Mouse (Mus musculus) neural tube, embryonic 11.5 days (tissue): ENCODE data around the gene Pigl. TPM values are rescaled to one million over a fixed set of nuclear protein-coding genes. Genes with fewer than 3 reads are reported as not detected.
"Not testable (repeated sequence)": the region's sequence is repeated elsewhere in the genome, so short reads cannot be mapped to it uniquely, and the experiment has no call there.

Experiments used
- ATAC-seq: fragments of 200-750 bp; cut with Nextera tagmentation; 2 replicates; pipeline ENCODE4 v1.8.0; 2017; ENCODE audit warnings: moderate number of reproducible peaks, mild to moderate bottlenecking, moderate TSS enrichment, moderate library complexity; ENCODE audit not compliant: insufficient read depth, low FRiP score, low TSS enrichment
- DNase-seq: peaks from one replicate; pipeline ENCODE4 v3.0.0-alpha.2; 2015; ENCODE audit warnings: low spot score
- H3K27ac ChIP-seq: fragments of 300-500 bp; sonication (generic); 2 replicates; pipeline ENCODE4 v1.5.1; 2014; ENCODE audit warnings: low read depth, mild to moderate bottlenecking, low read length
- H3K27me3 ChIP-seq: fragments of 300-500 bp; sonication (generic); 2 replicates; pipeline ENCODE4 v1.6.1; 2014; ENCODE audit warnings: mild to moderate bottlenecking, low read length, mixed read lengths; ENCODE audit not compliant: control insufficient read depth, insufficient read depth
- H3K36me3 ChIP-seq: fragments of 300-500 bp; sonication (generic); 2 replicates; pipeline ENCODE4 v1.6.1; 2014; ENCODE audit warnings: mild to moderate bottlenecking, low read length, moderate library complexity, mixed read lengths; ENCODE audit not compliant: control insufficient read depth, insufficient read depth
- H3K4me1 ChIP-seq: fragments of 300-500 bp; sonication (generic); 2 replicates; pipeline ENCODE4 v1.6.1; 2014; ENCODE audit warnings: low read length, mixed read lengths; ENCODE audit not compliant: control insufficient read depth, insufficient read depth
- H3K4me2 ChIP-seq: fragments of 300-500 bp; sonication (generic); 2 replicates; pipeline ENCODE4 v1.6.1; 2014; ENCODE audit warnings: low read depth, mild to moderate bottlenecking, moderate library complexity
- H3K4me3 ChIP-seq: fragments of 300-500 bp; sonication (generic); 2 replicates; pipeline ENCODE4 v1.5.1; 2014; ENCODE audit warnings: low read depth, low read length
- H3K9ac ChIP-seq: fragments of 300-500 bp; sonication (generic); 2 replicates; pipeline ENCODE4 v1.6.1; 2014; ENCODE audit warnings: mild to moderate bottlenecking, low read length
- H3K9me3 ChIP-seq: fragments of 300-500 bp; sonication (generic); 2 replicates; pipeline ENCODE4 v1.6.1; 2016; ENCODE audit warnings: low read length; ENCODE audit not compliant: control insufficient read depth
- WGBS: fragments of 180-500 bp; shearing (Covaris S2); extraction: QIAGEN DNeasy Blood & Tissue Kit; methylation state at CpG from one replicate; pipeline ENCODE4 v1.1.7; 2014; 5-methylcytosine and 5-hydroxymethylcytosine counted together
- polyA plus RNA-seq: library from polyadenylated mRNA; unstranded; fragments of >200 nt; fragmentation: Nextera tagmentation; extraction: Ambion mirVana; gene quantifications from 2 replicates; pipeline ENCODE4 v1.2.1, GENCODE M21; 2014

Pigl gene
- polyA plus RNA-seq, 1 experiment from 2014 or later = 15.3 TPM

DNA sequence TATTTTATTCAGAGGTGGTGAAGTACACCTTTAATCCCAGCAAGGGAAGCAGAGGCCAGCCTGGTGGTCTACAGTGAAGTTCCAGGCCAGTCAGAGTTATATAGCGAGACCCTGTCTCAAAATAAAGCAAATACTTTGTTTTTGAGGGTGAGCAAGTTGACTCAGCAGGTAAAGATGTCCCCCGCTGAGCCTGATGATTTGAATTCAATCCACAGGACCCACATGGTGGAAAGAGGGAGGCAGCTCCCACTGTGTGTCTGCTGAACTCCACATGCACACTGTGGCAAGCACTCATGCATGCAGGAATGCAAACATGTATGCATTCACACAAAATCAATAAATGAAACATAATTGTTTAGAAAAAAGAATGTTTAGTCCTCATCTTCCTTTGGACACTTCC, 40.5 kb downstream of the Pigl start:
- no peaks in the 10 kb centered on the region for H3K27me3 ChIP-seq
- peaks cover 6% of the 10 kb centered on the region for H3K4me1 ChIP-seq
- no peak for ATAC-seq
- no peak for DNase-seq
- no peak overlapping the region for H3K4me3 ChIP-seq
- H3K9me3 ChIP-seq = no peaks in the 10 kb centered on the region
- H3K27ac ChIP-seq = no peak overlapping the region
- H3K4me2 ChIP-seq = no peak overlapping the region
- H3K36me3 ChIP-seq = no peaks in the 10 kb centered on the region
- 91% methylated on average over 2 of the region's 2 CpGs for WGBS
- no peak overlapping the region for H3K9ac ChIP-seq

DNA sequence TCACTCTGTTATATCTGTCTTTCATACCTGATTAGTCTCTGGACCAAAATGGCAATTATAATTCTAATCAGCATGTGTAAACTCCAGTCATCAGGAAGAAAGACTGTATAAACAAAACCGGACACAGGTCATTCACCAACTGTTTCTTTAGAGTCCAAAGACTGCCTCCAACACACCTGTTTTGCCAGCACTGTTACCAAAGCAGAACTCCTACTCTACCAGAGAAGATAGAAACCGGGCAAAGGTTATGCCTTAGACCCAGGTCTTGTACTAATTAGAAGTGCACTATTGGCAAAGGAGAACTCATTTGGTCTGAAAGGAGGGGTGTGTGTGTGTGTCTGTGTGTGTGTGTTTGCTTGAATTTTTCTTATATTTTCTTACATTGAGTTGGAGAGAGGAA, 42.3 kb downstream of the Pigl start:
- no peak overlapping the region for H3K9ac ChIP-seq
- no peak for DNase-seq
- no peaks in the 10 kb centered on the region for H3K9me3 ChIP-seq
- H3K4me3 ChIP-seq = no peak overlapping the region
- no peaks in the 10 kb centered on the region for H3K27me3 ChIP-seq
- H3K4me1 ChIP-seq = no peaks in the 10 kb centered on the region
- H3K27ac ChIP-seq = no peak overlapping the region
- ATAC-seq = no peak
- H3K36me3 ChIP-seq = no peaks in the 10 kb centered on the region
- WGBS = 90% methylated on average over 2 of the region's 2 CpGs
- H3K4me2 ChIP-seq = no peak overlapping the region

DNA sequence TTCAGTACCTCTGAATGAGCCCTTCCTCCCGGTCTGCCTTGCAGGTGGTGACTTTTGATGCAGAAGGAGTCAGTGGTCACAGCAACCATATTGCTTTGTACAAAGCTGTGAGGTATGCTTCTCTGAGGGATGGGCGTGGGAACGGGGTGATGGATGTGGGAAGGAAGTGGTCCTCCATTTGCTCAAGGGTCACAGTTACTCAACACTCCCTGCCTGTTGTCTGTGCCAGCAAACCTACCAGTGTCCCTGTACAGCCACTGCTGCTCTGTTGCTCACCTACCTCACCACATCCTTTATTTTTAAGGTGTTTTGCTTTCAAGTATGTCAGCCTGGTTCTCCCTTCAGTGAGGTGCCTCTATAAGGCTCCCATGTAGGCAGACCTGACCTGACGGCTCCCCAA, 49.4 kb downstream of the Pigl start:
- Histone ChIP-seq H3K36me3 (no peaks in the 10 kb centered on the region), H3K4me1 (no peaks in the 10 kb centered on the region), H3K9me3 (no peaks in the 10 kb centered on the region), H3K4me2 (no peak overlapping the region), H3K27me3 (no peaks in the 10 kb centered on the region), H3K9ac (no peak overlapping the region), H3K27ac (no peak overlapping the region), H3K4me3 (no peak overlapping the region)
- WGBS = 76% methylated on average over 4 of the region's 4 CpGs
- DNase-seq = no peak
- ATAC-seq = no peak

DNA sequence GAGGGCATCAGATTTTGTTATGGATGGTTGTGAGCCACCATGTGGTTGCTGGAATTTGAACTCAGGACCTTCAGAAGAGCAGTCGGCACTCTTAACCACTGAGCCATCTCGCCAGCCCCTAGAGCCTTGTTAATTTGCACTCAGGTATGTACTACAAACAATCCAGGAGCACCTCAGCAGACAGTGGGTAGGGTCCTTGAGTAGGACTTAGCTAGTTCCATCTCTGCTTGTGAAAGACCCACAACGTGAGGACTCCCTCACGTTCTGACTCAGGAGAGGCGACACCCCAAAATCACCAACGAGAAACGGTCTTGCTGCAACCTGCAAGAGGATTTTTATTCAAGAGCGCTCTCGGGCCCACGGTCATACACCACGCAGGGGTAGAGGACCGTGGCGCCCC, 50.1 kb downstream of the Pigl start:
- H3K27ac ChIP-seq, DNase-seq, H3K4me3 ChIP-seq, H3K36me3 ChIP-seq, ATAC-seq, H3K4me1 ChIP-seq, H3K27me3 ChIP-seq, H3K4me2 ChIP-seq, H3K9ac ChIP-seq, H3K9me3 ChIP-seq: not testable (repeated sequence)
- 95% methylated on average over 13 of the region's 13 CpGs for WGBS

DNA sequence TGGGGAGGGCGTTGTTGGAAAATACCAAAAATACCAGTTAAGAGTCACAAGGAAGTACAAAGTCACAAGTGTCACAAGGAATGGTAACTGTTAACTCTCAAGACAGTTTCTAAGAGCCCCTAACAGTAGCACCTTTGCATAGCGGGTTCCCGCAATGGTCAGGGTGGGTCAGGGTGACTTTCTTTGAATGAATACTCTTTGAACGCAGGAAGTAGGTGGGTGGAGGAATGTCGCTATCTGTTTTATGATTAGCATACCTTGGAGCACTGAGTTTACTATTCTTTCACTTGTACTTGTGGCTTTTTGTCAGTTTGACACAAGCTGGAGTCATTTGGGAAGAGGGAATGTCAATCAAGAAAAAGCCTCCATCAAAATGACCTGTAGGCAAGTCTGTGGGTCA, 50.6 kb downstream of the Pigl start:
- H3K4me1 ChIP-seq, H3K9me3 ChIP-seq, H3K36me3 ChIP-seq, H3K4me2 ChIP-seq, DNase-seq, H3K9ac ChIP-seq, ATAC-seq, H3K4me3 ChIP-seq, H3K27ac ChIP-seq, H3K27me3 ChIP-seq: not testable (repeated sequence)
- WGBS = 98% methylated on average over 5 of the region's 5 CpGs

DNA sequence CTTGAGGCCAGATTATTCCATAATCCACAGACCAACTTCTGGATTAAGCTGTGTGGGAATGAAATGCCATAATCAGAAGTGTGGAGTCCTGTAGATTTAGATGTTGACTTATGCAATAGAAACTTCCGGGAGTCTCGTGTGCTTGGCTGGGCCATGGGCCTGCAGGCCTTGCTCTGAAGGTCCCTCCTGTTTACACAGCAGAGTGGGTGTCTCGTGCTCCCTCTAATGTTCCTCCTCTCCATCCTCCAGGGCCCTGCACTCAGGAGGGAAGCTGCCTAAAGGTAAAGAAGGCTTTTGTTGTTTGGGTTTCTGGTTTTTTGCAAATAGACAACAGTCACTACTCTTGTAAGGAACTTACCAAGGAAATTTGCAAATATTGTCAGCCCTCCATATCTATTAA, 51.3 kb downstream of the Pigl start:
- no peak overlapping the region for H3K4me3 ChIP-seq
- H3K27me3 ChIP-seq = no peaks in the 10 kb centered on the region
- H3K36me3 ChIP-seq = no peaks in the 10 kb centered on the region
- DNase-seq (no peak), ATAC-seq (no peak)
- H3K4me1 ChIP-seq = no peaks in the 10 kb centered on the region
- 77% methylated on average over 3 of the region's 3 CpGs for WGBS
- no peak overlapping the region for H3K4me2 ChIP-seq
- no peak overlapping the region for H3K27ac ChIP-seq
- no peaks in the 10 kb centered on the region for H3K9me3 ChIP-seq
- H3K9ac ChIP-seq = no peak overlapping the region

DNA sequence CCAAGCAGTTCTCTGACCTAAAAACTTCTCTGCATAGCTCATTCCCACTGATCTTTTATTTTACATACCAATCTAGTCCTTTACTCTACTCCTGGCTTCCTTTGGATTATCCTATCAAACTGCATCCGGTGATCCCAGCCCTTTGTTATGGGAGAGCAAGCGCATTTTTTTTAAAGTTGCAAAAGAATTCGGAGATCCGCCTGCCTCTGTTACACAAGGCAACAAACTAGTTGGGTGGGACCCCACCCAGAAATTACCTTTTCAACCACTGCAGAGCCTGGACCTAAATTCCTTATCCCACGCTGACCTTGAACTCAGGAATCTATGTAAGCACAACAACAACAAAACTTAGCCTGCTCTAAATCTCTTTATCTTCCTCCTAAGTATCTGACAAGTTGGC, 52.7 kb downstream of the Pigl start:
- H3K36me3 ChIP-seq = no peaks in the 10 kb centered on the region
- H3K27me3 ChIP-seq = no peaks in the 10 kb centered on the region
- 86% methylated on average over 5 of the region's 5 CpGs for WGBS
- H3K4me1 ChIP-seq = no peaks in the 10 kb centered on the region
- ATAC-seq (no peak), DNase-seq (no peak)
- H3K9ac ChIP-seq = no peak overlapping the region
- H3K4me2 ChIP-seq = no peak overlapping the region
- no peak overlapping the region for H3K27ac ChIP-seq
- H3K4me3 ChIP-seq = no peak overlapping the region
- H3K9me3 ChIP-seq = no peaks in the 10 kb centered on the region

DNA sequence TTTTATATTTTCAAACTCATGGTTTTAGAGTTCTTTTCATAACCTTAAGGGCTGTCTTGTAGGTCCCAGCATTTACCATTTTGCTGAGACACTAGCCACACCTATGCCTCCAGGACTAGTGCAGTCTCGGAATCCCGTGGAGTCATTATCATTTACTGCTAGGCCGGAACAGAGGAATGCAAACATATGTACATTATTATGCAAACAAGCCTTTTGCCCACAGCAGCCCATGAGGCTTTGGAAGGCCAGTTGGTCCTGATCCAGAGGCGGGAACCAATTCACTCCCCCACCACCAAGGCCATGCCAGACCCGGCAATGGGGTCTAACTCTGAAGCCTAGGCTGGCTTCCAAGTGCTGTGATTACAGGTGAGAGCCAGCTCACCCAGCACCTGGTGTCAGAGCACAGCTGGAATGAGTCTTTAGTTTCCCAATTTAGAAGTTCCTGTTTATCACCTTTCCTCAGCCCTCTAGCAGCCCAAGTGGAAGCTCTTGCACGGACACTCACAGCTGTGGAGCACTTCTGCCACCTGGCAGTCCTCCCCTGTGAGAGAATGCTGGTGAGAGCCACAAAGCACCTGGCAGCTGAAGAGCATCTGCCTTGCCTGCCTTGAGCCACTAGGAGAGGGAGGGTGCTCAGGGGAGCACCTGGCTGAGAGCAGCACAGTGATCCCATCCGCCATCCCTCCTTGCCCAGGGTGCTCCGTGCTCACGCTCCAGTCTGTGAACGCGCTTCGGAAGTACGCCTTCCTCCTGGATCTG, 53.4 kb downstream of the Pigl start:
- H3K9me3 ChIP-seq = no peaks in the 10 kb centered on the region
- no peak overlapping the region for H3K4me3 ChIP-seq
- ATAC-seq = no peak
- no peaks in the 10 kb centered on the region for H3K27me3 ChIP-seq
- no peak overlapping the region for H3K9ac ChIP-seq
- H3K4me2 ChIP-seq = no peak overlapping the region
- DNase-seq = no peak
- no peaks in the 10 kb centered on the region for H3K4me1 ChIP-seq
- 78% methylated on average over 13 of the region's 13 CpGs for WGBS
- H3K27ac ChIP-seq = no peak overlapping the region
- H3K36me3 ChIP-seq = no peaks in the 10 kb centered on the region

DNA sequence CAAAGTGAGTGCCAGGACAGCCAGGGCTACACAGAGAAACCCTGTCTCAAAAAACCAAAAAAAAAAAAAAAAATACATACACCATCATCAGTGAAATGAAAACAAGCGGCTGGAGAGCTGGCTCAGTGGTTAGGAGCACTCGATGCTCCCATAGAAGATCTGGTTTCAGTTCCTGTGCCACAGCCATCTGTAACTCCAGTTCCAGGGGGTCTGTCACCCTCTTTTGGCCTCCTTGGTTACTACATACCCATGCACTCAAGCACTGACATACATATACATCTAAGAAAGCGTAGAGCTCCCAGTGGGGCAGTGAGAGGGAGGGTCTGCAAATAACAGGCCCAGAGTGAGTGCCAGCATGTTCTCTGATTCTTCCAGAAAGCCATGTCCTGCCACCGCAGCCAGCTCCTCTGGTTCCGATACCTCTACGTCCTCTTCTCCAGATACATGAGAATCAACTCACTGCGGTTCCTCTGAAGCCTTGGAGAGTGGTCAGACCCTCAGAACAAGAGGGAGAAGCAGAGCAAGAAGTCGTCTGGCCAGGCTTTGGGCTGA, 54.3 kb downstream of the Pigl start:
- WGBS = 85% methylated on average over 8 of the region's 8 CpGs
- H3K27me3 ChIP-seq = no peaks in the 10 kb centered on the region
- ATAC-seq (no peak), DNase-seq (no peak)
- H3K27ac ChIP-seq = no peak overlapping the region
- H3K36me3 ChIP-seq = no peaks in the 10 kb centered on the region
- H3K9ac ChIP-seq = no peak overlapping the region
- no peak overlapping the region for H3K4me3 ChIP-seq
- H3K4me2 ChIP-seq = no peak overlapping the region
- H3K4me1 ChIP-seq = no peaks in the 10 kb centered on the region
- H3K9me3 ChIP-seq = no peaks in the 10 kb centered on the region
